ENCODE assay signal across 8 mouse cellular contexts in genomic region chr7:101297023-101297405, GRCm38 (mm10). TPM values are rescaled to one million over a fixed set of nuclear protein-coding genes. Genes with fewer than 3 reads are reported as not detected.
DNase-seq lines count a peak whose midpoint lies in the region; ATAC-seq lines count a peak whose summit lies in the region.

No protein-coding gene starts in this region.

- H3K4me3 ChIP-seq in heart, embryonic 13.5 days = peak overlapping the region; percentile 45
- peak overlapping the region; percentile 34 for H3K4me3 ChIP-seq in hindbrain, embryonic 13.5 days
- H3K4me3 ChIP-seq in midbrain, embryonic 12.5 days = peak overlapping the region; percentile 38

- no peak for ATAC-seq in heart, embryonic 13.5 days (ENCODE audit: extremely low read depth, insufficient number of reproducible peaks, low FRiP score, low TSS enrichment)
- ATAC-seq in hindbrain, embryonic 13.5 days (ENCODE audit: low FRiP score) = no peak
- ATAC-seq in midbrain, embryonic 12.5 days (ENCODE audit: low FRiP score, low read depth) = no peak

- 0 out of 2 replicates have a peak overlapping the region, but pooled peaks have one; percentile 24 for H3K27ac ChIP-seq in heart, embryonic 13.5 days (replicated peaks)
- peak overlapping the region; percentile 83 for H3K27ac ChIP-seq in hindbrain, embryonic 13.5 days
- H3K27ac ChIP-seq in midbrain, embryonic 12.5 days (replicated peaks) = 0 out of 2 replicates have a peak overlapping the region, but pooled peaks have one; percentile 12

- 25% methylated on average over 8 of the region's 8 CpGs for WGBS in heart, embryonic 13.5 days
- 20% methylated on average over 8 of the region's 8 CpGs for WGBS in hindbrain, embryonic 13.5 days
- WGBS in midbrain, embryonic 12.5 days = 23% methylated on average over 8 of the region's 8 CpGs

- H3K27me3 ChIP-seq in heart, embryonic 13.5 days (replicated peaks) = peaks cover 24% of the 10 kb centered on the region
- H3K27me3 ChIP-seq in hindbrain, embryonic 13.5 days = peaks cover 34% of the 10 kb centered on the region
- peaks cover 35% of the 10 kb centered on the region for H3K27me3 ChIP-seq in midbrain, embryonic 12.5 days

- peak overlapping the region; percentile 79 for H3K9ac ChIP-seq in heart, embryonic 13.5 days
- peak overlapping the region; percentile 73 for H3K9ac ChIP-seq in hindbrain, embryonic 13.5 days
- peak overlapping the region; percentile 57 for H3K9ac ChIP-seq in midbrain, embryonic 12.5 days (replicated peaks)

- DNase-seq in heart, postnatal 25 days (ENCODE audit: low spot score) = no peak
- peak; percentile 66 for DNase-seq in cerebellum, adult 8-10 months
- no peak for DNase-seq in ovary, postnatal 10 days (ENCODE audit: low spot score)
- no peak for DNase-seq in urinary bladder, postnatal 10 days (ENCODE audit: low spot score)
- no peak for DNase-seq in embryo, embryonic 10.5 days (ENCODE audit: low spot score)

- intact Hi-C loops in heart, postnatal 25 days (cut with DNase I) = no loop called here

- H3K4me1 ChIP-seq in heart, embryonic 13.5 days = peaks cover 33% of the 10 kb centered on the region
- peaks cover 24% of the 10 kb centered on the region for H3K4me1 ChIP-seq in hindbrain, embryonic 13.5 days (replicated peaks)
- peaks cover 19% of the 10 kb centered on the region for H3K4me1 ChIP-seq in midbrain, embryonic 12.5 days

- peak overlapping the region; percentile 76 for H3K4me2 ChIP-seq in heart, embryonic 13.5 days
- H3K4me2 ChIP-seq in hindbrain, embryonic 13.5 days = peak overlapping the region; percentile 61
- H3K4me2 ChIP-seq in midbrain, embryonic 12.5 days (replicated peaks) = peak overlapping the region; percentile 69

- H3K36me3 ChIP-seq in heart, embryonic 13.5 days = peaks cover 32% of the 10 kb centered on the region
- 0 out of 2 replicates have a peak, but pooled peaks cover 5% of the 10 kb centered on the region for H3K36me3 ChIP-seq in hindbrain, embryonic 13.5 days
- no peaks in the 10 kb centered on the region for H3K36me3 ChIP-seq in midbrain, embryonic 12.5 days

- H3K9me3 ChIP-seq in heart, embryonic 13.5 days = no peaks in the 10 kb centered on the region
- no peaks in the 10 kb centered on the region for H3K9me3 ChIP-seq in hindbrain, embryonic 13.5 days
- no peaks in the 10 kb centered on the region for H3K9me3 ChIP-seq in midbrain, embryonic 12.5 days

RNA-seq across cellular contexts. Expression of gene Atg16l2, which starts 5.0 kb away (rescaled TPM):
- polyA plus RNA-seq in heart, embryonic 13.5 days (2015; fragmentation: Nextera tagmentation; extraction: Ambion mirVana) = 23.0 and 28.0 TPM in 2 replicates
- total RNA-seq in heart, postnatal 25 days (2021) = 10 to 100 TPM; 11.4 to 12.6 TPM
- 17.5 and 20.8 TPM in 2 replicates for polyA plus RNA-seq in hindbrain, embryonic 13.5 days (2015; fragmentation: Nextera tagmentation; extraction: Ambion mirVana)
- polyA plus RNA-seq in midbrain, embryonic 12.5 days (2016; fragmentation: Nextera tagmentation; extraction: Ambion mirVana) = 18.5 and 19.3 TPM in 2 replicates

RNA-seq across cellular contexts. Expression of gene Stard10, which starts 19.9 kb away (rescaled TPM):
- polyA plus RNA-seq in heart, embryonic 13.5 days (2015; fragmentation: Nextera tagmentation; extraction: Ambion mirVana) = 32.9 and 35.4 TPM in 2 replicates
- 10 to 100 TPM; 57.4 to 65.4 TPM for total RNA-seq in heart, postnatal 25 days (2021)
- 9.7 and 10.0 TPM in 2 replicates for polyA plus RNA-seq in hindbrain, embryonic 13.5 days (2015; fragmentation: Nextera tagmentation; extraction: Ambion mirVana)
- 5.2 and 6.4 TPM in 2 replicates for polyA plus RNA-seq in midbrain, embryonic 12.5 days (2016; fragmentation: Nextera tagmentation; extraction: Ambion mirVana)

RNA-seq across cellular contexts. Expression of gene Arap1, which starts 50.9 kb away (rescaled TPM):
- 25.6 and 26.3 TPM in 2 replicates for polyA plus RNA-seq in heart, embryonic 13.5 days (2015; fragmentation: Nextera tagmentation; extraction: Ambion mirVana)
- 10 to 100 TPM; 31.6 to 35.9 TPM for total RNA-seq in heart, postnatal 25 days (2021)
- 7.6 and 11.6 TPM in 2 replicates for polyA plus RNA-seq in hindbrain, embryonic 13.5 days (2015; fragmentation: Nextera tagmentation; extraction: Ambion mirVana)
- 13.3 and 15.0 TPM in 2 replicates for polyA plus RNA-seq in midbrain, embryonic 12.5 days (2016; fragmentation: Nextera tagmentation; extraction: Ambion mirVana)

Comparison
In these comparisons a context has a peak if more than half of its experiments do, and no peak if none do; other contexts are left out.
1. H3K27ac ChIP-seq: peak in every context shown above with its lines; median percentile 83 in hindbrain, embryonic 13.5 days; 24 in heart, embryonic 13.5 days; 12 in midbrain, embryonic 12.5 days.